Mouse (Mus musculus) layer of hippocampus, adult 18-20 months (tissue): ENCODE results near the gene Trp53rkb. TPM values are rescaled to one million over a fixed set of nuclear protein-coding genes. Genes with fewer than 3 reads are reported as not detected.

ENCODE experiments used
- DNase-seq, 2 experiments: peaks; one replicate each; pipeline ENCODE4 v3.0.0; 2022; ENCODE audit warnings: low spot score in 2 of 2
- total RNA-seq, 2 experiments: library from RNA; stranded (reverse); gene quantifications; 2 replicates each; pipeline ENCODE4 v1.2.3; 2021

The Trp53rkb gene
- total RNA-seq, 2 experiments from 2014 or later: 4.5 to 5.2 TPM

DNA sequence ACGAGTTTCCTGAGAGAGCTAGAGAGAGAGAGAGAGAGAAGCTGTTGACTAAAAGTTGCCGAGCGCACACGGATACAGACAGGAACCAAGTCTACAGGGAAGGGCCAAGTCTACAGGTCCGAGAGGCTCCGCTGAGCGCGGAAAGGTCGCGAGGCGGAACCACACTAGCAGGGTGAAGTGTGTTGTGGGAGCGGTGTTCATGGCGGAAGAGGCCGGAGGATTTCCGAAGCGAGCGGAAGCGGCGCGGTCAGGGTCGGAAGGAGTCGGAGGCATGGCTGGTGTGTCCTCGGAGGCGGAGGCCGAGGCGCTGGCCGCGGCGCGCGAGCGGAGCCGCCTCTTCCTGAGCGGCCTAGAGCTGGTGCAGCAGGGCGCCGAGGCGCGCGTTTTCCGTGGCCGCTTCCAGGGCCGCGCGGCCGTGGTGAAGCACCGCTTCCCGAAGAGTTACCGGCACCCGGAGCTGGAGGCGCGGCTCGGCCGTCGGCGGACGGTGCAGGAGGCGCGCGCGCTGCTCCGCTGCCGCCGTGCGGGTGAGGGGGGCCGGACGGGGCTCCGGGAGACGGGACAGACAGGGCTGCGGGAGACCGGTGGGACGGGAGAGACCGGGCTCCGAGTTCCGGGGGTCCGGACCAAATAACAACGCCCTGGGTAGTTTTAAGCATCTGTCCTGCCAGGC is 1.3 kb downstream of the Trp53rkb start:
- peak; percentile 79 to 86 for DNase-seq

DNA sequence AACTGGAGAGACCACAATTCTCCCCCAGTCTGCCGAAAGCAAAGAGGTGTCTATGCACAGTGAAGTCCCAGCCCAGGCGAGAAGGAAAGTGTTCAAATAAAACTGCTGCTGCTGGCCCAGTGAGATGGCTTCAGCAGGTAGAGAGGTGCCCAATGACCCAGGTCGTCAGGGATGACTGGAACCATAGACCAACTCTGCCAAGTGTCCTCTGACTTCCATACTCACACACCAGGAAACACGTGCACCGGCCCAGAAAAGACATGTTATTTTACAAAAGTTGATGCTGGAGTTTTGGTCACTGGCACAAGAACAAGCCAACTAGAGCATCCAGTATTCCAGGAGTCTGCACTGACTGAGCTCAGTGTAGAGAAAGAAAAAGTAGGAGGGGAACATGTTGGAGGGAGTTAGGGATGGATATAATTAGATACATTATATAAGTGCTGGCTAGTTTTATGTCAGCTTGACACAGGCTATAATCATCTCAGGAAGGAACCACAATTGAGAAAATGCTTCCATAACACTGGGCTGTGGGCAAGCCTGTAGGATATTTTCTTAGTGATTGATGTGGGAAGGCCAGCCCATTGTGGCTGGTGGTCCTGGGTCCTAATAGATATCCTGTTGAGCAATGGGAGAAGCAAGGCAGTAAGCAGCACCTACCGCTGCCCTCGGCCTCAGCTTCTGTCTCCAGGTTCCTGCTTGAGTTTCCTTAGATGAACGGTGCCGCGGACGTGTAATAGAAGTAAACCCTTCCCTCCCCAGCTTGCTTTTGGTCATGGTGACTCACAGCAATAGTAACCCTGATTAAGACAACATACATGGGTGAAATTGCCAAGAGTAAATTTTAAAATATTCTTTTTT is 7.5 kb downstream of the Trp53rkb start:
- DNase-seq: no peak

DNA sequence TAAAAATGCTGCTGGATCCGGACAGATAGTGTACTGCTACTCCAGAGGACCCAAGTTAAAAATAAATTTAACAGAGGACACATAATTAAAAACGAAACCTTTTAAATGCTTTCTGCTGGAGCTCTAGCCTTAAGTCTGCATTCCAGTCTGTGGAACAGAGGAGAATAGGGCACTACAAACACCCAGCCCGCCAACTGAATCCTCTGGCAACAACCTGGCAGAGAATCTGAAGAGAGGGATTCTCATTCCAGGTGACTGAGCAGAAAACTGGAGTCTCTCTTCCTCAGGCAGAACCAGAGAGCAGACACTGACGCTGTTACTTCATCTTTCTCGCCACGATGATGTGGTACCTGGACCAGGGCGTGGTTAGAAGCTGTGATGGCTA is 8.1 kb downstream of the Trp53rkb start:
- no peak for DNase-seq

DNA sequence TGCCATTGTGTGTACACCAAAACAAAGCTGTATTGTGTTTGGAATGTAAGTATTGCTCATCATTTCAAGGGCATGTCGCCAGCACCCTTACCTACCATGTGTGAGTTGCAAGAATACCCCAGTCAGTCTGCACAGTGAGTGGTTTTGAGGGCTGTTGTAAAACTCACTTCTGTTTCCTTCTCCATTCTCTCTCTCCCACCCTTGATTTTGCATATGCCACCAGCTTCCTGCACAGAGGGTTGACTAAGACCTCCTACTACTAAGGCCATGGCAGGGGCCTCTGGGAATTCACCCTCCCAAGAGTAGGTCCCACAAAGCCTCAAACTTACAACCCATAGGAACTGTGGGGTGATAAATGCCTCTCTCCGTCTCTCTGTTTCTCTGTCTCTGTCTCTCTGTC is 9.1 kb downstream of the Trp53rkb start:
- no peak for DNase-seq

DNA sequence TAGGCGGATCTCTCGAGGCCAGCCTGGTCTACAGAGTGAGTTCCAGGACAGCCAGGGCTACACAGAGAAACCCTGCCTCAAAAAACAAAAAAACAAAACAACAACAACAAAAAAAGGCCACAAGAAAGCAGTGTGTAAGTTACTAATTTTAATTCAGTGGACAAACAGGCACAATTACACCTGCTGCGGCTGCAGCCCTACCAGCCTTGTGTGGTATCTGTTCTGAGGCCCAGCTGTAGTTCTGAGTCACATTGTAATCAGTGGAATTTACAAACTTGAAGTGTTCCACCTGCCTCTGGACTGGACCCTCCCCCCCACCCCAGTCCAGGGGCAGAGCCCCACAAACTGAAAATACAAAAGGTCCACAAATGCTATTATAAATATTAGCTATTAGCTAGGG is 11.0 kb downstream of the Trp53rkb start:
- DNase-seq: no peak

DNA sequence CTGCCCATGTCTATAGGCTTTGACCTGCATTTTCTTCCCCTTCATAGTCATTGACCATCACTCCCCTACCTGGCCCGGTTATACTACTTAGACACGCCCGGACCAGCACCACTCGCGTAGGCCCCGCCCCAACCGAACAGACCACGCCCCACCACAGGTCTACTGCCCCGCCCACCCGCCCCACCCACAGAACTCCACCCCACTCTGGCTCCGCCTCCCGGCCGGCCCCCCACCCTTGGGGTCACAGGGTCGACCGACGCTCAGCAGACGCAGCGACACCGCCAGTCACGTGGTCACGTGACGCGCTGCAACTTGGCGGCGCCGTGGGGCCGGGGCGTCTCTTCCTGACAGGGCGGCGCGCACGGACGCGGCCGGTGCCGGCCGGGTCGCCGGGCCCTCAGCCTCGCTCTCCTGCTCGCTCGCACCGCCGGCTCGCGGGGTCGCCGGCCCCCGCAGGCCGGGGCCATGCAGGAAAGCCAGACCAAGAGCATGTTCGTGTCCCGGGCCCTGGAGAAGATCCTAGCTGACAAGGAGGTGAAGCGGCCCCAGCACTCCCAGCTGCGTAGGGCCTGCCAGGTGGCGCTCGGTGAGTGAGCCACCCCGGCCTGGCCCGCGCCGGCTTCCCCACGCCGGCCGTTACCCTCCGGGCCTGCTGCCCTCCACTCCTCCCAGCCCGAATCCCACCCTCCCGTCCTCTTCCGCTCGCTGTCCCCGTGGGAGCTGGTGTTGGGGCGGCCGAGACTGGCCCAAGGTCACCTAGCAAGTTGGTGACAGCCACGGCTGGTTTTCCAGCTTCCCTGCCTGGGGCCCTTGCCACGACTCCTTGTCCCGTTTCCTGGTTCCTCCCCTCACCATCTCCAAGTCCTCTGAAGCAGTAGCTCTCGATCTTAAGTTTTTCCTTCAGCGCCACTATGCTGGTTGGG is 13.2 kb downstream of the Trp53rkb start, which contains the start of gene Arfgef2:
Gene Arfgef2 (plus strand): TSS at position 339 of the 923 bp plus-strand sequence.
- peak; percentile 81 to 88 for DNase-seq

DNA sequence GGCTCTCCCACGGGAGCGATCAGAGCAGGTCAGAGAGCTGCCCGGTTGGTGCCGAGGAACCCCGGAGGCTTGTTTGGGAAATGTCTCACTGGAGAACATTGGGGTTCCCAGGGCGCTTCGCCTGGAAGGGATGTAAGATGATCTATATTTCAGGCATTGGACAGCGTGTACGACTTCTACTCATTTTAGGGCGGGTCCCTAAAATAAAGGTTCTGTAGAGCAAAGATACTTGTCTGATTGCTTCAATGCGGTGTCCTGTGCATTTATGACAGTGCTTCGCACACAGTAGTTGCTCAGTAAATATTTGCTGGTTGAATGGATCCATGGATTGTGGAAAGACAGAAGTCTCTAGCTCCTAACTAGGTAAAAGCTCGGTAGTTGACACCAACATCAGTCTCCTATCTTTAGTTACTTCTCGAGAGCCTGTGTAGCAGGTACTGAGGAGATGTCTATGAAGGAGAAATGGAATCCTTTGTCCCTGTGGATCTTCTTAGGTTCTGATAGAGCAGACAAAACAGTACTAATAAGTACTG is 13.9 kb downstream of the Trp53rkb start:
- DNase-seq: no peak

DNA sequence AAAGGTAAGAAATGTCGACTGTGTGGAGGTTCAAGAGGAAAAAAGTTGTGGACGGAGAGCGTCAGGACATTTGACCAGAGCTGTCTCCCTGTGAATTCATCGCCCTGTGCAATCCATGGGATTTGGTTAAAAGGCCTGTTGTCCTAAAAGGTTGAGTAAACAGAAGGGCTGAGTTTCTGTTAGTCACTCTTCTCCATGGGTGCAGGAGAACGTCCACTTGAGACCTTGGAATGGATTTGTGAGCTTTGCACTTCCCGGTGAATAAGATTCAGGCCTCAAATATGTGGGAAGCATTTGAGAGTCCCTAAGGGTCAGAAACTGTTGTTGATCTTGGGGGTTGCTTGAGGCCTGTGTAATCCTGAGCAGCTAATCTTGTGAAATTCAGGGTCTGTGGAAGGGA is 14.5 kb downstream of the Trp53rkb start:
- no peak for DNase-seq

DNA sequence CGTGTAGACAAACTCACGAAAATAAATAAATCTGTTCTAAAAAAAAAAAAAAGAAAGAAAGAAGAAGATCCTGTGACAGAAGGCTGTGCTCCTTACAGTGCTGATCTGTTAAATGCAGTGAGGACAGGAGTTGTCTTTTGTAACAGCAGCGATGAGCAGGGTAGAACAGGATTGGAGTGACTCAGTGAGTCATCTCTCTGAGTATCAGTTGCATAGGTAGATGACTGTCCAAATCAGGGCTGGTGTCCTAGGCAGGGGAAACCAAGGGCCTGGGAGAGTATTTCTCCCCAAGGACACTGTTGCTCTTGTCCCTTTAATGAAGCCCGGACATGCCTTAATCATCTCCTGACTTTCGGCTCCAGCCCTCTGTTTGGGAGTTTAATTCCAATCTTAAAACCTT is 17.2 kb downstream of the Trp53rkb start:
- DNase-seq: no peak

DNA sequence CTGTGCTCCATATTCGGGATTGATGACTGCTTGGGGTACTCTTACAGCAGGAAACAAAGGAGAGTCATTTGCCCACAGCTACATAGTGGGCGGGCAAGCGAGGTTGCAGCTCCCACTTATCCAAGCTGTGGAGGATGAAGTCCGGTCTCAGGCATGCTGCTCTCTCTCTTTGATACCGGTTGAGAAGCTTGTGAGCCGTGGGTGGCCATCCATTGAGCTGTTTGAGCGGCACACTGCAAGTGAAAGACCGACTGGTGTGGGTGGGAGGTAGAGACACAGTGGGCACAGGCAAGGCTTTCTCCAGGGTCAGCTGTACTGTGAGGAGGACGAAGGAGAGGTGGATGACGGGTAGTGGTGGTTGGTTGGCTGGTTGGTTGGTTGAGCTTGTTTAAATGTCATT is 18.5 kb downstream of the Trp53rkb start:
- DNase-seq: no peak

DNA sequence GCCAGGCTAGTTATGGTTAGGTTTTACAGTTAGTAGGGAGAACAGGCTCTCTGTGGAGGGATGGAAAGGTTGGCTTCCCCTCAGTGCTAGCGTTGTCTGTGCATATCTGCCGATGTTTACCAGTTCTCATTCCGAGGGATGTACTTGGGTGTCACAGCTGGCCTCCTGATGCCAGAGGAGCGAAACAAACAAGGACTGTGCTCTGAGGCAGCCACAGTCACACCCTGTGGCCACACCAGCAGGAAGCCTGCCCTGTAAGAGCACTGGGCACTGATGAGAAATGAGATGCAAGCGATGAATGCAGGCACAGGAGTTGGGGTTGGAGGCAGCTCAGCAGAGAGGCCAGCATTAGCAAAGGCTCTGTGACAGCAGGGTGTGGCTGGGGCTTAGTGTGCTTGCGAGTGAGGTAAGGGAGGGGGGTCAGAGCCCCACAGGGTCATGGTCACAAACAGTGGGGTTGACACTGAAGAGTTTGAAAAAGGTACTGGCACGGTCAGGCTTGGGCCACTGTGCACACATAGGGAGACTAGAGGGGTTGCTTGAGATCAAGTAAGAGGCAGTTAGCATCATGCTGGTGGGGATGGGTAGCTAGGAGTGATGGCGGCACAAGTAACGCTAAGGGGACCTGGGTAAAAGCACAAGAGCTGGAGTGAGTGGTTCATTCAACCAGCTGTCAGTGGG is 26.3 kb downstream of the Trp53rkb start:
- no peak for DNase-seq

DNA sequence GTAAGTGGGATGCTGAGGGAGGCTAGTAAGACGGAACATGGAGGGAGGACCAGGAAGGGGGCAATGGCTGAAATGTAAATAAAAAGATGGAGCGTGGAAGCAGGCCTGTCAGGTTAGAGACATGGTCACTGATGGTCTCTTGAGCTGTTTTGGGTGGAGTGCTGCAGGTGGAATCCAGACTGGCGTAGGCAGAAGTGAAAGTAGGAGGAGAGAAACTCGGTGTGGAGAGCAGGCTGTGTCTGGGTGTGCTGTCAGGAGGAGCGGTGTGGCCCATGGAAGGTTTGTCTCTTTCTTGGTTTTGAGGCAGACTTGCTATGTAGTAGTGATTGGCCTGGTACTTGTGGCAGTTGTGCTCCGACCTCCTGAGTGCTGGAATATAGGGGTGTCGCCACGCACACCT is 27.5 kb downstream of the Trp53rkb start:
- no peak for DNase-seq

DNA sequence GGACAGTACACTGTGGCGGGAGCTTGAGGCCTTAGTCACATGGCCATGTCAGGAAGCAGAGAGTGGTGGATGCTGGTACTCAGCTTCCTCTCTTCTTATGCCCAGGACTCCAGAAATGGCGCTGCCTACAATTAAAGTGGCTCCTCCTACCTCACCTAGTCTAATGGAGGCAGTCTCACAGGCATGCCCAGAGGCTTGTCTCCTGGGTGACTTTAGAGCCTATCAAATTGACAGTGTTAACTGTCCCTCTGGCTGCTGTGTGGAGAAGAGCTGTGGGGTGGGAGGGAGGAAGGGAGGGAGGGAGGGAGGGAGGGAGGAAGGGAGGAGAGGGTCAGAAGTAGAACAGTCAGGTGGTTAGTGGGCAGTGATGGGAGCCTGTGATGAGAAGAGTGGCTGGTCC is 28.5 kb downstream of the Trp53rkb start:
- no peak for DNase-seq

DNA sequence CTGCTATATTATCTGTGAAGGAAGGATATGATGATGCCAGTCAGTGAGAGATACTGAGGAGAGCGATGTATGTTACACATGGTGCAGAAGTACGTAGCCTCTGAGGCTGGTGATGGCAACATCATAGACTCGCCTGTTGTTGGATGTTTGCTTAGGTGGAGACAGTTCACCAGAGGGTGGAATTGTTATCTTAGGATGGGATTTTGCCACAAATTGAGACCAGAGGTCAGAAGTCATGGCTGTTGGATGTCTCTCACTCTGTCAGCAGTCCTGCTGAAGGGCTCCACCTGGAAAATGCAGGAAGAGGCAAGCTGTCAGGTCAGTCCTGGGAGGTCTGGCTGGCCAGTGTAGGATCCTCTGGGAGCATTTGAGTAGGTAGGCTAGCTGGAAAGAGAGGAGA is 29.1 kb downstream of the Trp53rkb start:
- no peak for DNase-seq

DNA sequence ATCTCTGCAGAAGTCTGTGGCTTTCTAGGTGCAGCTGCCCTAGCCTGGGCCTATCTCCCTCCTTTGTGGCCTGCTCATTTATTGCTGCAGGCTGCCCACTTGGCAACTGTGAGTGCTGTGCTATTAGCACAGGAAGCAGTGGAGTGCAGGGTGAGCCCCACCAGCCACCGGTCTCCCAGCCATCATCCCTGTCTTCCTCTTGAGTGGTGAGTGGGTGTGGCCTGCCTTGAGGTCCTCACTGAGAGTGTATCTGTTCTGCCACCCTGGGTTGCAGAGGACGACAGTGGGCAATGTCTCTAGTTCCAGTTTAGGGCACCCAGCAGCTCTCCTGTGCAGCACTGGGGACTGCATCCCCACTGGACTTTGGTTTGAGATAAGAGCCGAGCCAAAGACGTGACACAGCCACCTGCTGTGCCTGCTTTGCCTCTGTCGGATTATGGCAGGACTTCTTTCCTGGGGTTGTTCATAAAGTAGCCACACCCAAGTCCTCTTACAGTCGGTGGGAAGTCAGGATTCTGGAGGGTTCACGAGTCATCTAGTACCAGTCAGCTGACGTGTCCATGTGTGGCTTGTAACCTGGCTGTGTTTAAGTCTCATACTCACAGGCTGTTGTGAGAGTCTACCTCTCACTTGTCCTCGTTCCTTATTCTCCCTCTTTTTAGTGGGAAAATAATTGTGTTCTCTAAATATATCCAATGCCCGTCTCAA is 29.9 kb downstream of the Trp53rkb start:
- no peak for DNase-seq

DNA sequence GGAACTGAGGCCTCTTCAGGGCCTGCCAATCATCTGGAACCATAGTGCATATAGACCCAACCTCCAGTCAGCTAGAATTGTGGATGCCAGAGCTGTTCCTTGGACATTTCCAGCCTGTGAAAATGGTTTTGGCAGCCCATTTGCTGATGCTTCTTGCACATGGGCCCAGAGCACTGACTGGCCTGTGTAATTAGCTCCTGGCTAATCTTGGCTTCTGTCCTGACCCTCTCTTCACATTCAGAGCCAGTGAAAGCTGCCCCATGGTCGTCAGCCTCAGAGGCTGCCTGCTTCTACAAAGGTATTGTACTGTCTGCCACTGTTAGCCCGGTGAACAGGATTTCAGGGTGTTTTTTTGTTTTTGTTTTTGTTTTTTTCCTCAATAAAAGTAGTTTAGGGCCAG is 30.6 kb downstream of the Trp53rkb start:
- DNase-seq: no peak

DNA sequence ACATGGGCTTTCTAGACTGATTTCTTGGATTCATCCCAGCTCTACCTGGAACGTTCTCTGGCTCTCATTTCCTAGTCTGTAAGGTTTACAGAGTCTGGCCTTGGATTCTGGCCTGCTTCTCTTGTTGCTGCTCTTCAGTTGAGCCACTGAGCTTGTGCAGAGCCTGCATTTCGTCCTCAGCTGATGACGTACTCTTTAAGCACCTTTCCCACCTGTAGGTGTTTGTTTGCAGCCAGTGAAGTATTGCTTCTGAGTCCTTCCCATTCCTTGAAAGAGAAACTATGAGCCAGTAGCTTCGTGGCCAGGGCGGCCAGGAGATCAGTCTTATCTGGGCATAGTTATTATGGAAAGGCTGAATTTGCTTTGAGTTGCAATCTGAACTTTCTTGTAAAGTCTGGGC is 32.1 kb downstream of the Trp53rkb start:
- DNase-seq: no peak

DNA sequence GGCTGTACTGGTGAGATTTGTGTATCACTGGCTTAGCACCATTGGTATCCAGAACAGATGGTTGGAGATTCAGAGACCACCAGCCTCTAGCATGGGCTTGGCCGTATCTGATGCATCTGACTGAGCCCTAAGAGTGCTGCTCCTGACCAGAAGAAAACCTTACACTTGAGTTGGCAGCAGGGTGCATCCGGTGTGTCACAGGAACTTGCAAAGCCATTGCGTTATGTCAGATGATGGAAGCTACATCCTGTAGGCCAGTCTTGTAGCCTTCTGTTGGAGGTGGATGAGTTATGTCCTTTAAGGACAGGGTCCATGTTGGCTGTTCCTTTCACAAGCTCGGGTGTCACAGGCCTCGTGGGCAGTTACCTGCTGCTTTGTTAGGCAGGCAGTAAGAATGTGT is 32.7 kb downstream of the Trp53rkb start:
- no peak for DNase-seq

DNA sequence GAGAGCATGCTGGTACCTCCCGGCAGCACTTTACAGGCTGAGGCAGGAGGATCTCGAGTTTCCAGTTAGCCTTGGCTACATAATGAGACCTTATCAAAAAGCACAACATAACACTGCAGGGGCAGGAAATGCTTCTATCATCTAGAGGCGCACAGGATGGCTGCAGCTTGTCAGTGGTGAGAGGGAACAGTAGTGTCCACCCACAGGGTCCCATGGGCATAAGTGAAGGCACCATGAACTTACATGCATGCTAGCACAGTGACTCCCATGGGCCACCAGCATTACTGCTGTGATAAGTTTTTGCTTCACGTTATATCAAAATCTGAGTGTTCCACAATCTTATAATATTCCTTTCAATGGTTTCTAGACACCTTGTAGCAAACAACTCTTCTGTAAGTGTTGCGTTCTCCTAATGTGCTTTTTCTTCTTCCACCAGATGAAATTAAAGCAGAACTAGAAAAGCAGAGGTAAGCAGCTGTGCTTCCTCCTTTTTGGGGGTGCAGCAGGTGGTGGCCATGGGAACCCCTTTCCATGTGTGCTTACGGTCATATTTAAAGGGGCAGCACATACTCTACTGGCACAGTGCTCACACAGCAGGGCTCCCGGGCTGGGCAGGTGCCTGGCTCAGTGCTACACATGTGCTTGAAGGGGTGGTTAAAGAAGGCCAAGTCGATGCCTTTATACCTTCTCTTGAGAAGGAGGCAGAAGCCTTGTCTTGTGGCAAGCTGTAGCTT is 34.3 kb downstream of the Trp53rkb start:
- DNase-seq: no peak
